Mouse (Mus musculus): ENCODE measurements around the gene Rps6kb1. TPM values are rescaled to one million over a fixed set of nuclear protein-coding genes. Genes with fewer than 3 reads are reported as not detected.

Rps6kb1 gene
- total and polyA plus RNA-seq, 3 experiments, result 39.3 to 73.6 (median 49.4) TPM

GRCm38 (mm10) chr11:86484101-86484868 is 60.3 kb downstream of the Rps6kb1 start, which contains the start of gene Rnft1:
Rnft1 (plus strand) TSS chr11:86484657.
- Histone ChIP-seq H3K9ac (ENCODE audit: control insufficient read depth, low read depth, low read length, poor library complexity, severe bottlenecking) (peak within 1 kb of the TSS; percentile 88), H3K4me3 (ENCODE audit: control insufficient read depth in 1 of 2, insufficient read depth in 1 of 2, low read depth in 2 of 2, low read length in 2 of 2) (peak within 1 kb of the TSS; percentile 86 to 99), H3K79me2 (ENCODE audit: control insufficient read depth, insufficient read depth, low read length, poor library complexity) (peaks cover 14% of the 10 kb centered on the region), H3K9me3 (replicated peaks; ENCODE audit: insufficient read depth, low read length) (no peaks in the 10 kb centered on the region), H3K36me3 (ENCODE audit: control insufficient read depth in 1 of 2, insufficient read depth in 2 of 2, low read length in 2 of 2) (peaks cover 0 to 14% of the 10 kb centered on the region in 2 experiments; a peak in 3 of 4 replicates), H3K27ac (ENCODE audit: control insufficient read depth, low read depth, low read length) (peak within 1 kb of the TSS; percentile 65), H3K27me3 (ENCODE audit: control insufficient read depth in 1 of 2, insufficient read depth in 2 of 2, low read length in 2 of 2) (no peaks in the 10 kb centered on the region), H3K4me1 (ENCODE audit: control insufficient read depth in 1 of 2, insufficient read depth in 2 of 2, low read length in 2 of 2) (peaks cover 0 to 7% of the 10 kb centered on the region in 2 experiments; a peak in 1 of 4 replicates)
- peak; percentile 100 for DNase-seq (ENCODE audit: low read depth, low spot score)
- peak; percentile 63 for TF ChIP-seq USF1 (IDR thresholded peaks at IDR 0.05; ENCODE audit: low read depth, low read length)
- no peak for TF ChIP-seq MAFK (IDR thresholded peaks at IDR 0.05; ENCODE audit: borderline replicate concordance, low read depth, low read length)
- TF ChIP-seq NRF1 (IDR thresholded peaks at IDR 0.05; ENCODE audit: insufficient read depth, low read depth, low read length, poor library complexity, severe bottlenecking), result peak; percentile 58
- TF ChIP-seq GABPA (IDR thresholded peaks at IDR 0.05; ENCODE audit: low read depth, low read length), result no peak
- TF ChIP-seq UBTF (IDR thresholded peaks at IDR 0.05; ENCODE audit: borderline replicate concordance, insufficient read depth, low read depth, low read length), result no peak
- TF ChIP-seq MAZ (IDR thresholded peaks at IDR 0.05; ENCODE audit: low read depth, low read length), result no peak; the same call in 1 of the 2 replicates
- TF ChIP-seq TCF12 (IDR thresholded peaks at IDR 0.05; ENCODE audit: low read depth, low read length), result peak; percentile 35; the same call in 1 of the 2 replicates
- no peak for TF ChIP-seq ZC3H11A (IDR thresholded peaks at IDR 0.05; ENCODE audit: low read depth, low read length)
- peak; percentile 43; the same call in 1 of the 2 replicates for TF ChIP-seq GATA1 (IDR thresholded peaks at IDR 0.05; ENCODE audit: low read depth, low read length)
- no peak for TF ChIP-seq MYB (IDR thresholded peaks at IDR 0.05; ENCODE audit: low read depth, low read length)
- no peak for TF ChIP-seq USF2 (IDR thresholded peaks at IDR 0.05; ENCODE audit: borderline replicate concordance in 1 of 2, insufficient read depth in 1 of 2, low read depth in 1 of 2, low read length in 2 of 2)
- no peak for TF ChIP-seq ETS1 (IDR thresholded peaks at IDR 0.05; ENCODE audit: low read depth, low read length)
- TF ChIP-seq SIN3A (IDR thresholded peaks at IDR 0.05; ENCODE audit: low read length), result peak; percentile 74
- TF ChIP-seq ELF1 (IDR thresholded peaks at IDR 0.05; ENCODE audit: low read depth, low read length), result peak; percentile 22
- TF ChIP-seq ZNF384 (IDR thresholded peaks at IDR 0.05; ENCODE audit: low read depth, low read length), result peak; percentile 7; the same call in 1 of the 2 replicates
- TF ChIP-seq MEF2A (IDR thresholded peaks at IDR 0.05; ENCODE audit: extremely low read depth, insufficient replicate concordance, low read depth, low read length, poor library complexity, severe bottlenecking), result no peak
- TF ChIP-seq CHD2 (IDR thresholded peaks at IDR 0.05; ENCODE audit: low read length), result no peak
- no peak for TF ChIP-seq RCOR1 (IDR thresholded peaks at IDR 0.05; ENCODE audit: low read depth, low read length)
- TF ChIP-seq POLR2AphosphoS2 (IDR thresholded peaks at IDR 0.05; ENCODE audit: low read length), result peak; percentile 94
- no peak; the same call in 1 of the 2 replicates for TF ChIP-seq E2F4 (IDR thresholded peaks at IDR 0.05; ENCODE audit: borderline replicate concordance, low read depth, low read length)
- TF ChIP-seq ZKSCAN1 (IDR thresholded peaks at IDR 0.05; ENCODE audit: low read depth, low read length), result no peak
- TF ChIP-seq POLR2AphosphoS5 (IDR thresholded peaks at IDR 0.05; ENCODE audit: borderline replicate concordance, low read depth, low read length), result no peak
- 0 out of 6 replicates have a peak, but pooled peaks of 1 of the 3 experiments have one; percentile 9 for TF ChIP-seq CTCF (IDR thresholded peaks at IDR 0.05 in 2 of 3, conservative IDR thresholded peaks at IDR 0.05 in 1 of 3; ENCODE audit: control insufficient read depth in 1 of 3, insufficient read depth in 1 of 3, low read depth in 2 of 3, low read length in 3 of 3, poor library complexity in 1 of 3, severe bottlenecking in 1 of 3)
- TF ChIP-seq HCFC1 (IDR thresholded peaks at IDR 0.05; ENCODE audit: low read depth, low read length), result peak; percentile 65
- TF ChIP-seq JUND (IDR thresholded peaks at IDR 0.05; ENCODE audit: low read depth, low read length), result no peak
- peak; percentile 90 for TF ChIP-seq MXI1 (IDR thresholded peaks at IDR 0.05; ENCODE audit: low read depth, low read length)
- TF ChIP-seq POLR2A (IDR thresholded peaks at IDR 0.05; ENCODE audit: control insufficient read depth in 1 of 2, insufficient read depth in 1 of 2, low read depth in 1 of 2, low read length in 2 of 2, poor library complexity in 1 of 2), result peak; percentile 95 to 97
- TF ChIP-seq RAD21 (IDR thresholded peaks at IDR 0.05; ENCODE audit: low read depth, low read length), result no peak
- TF ChIP-seq CHD1 (IDR thresholded peaks at IDR 0.05; ENCODE audit: low read depth, low read length), result peak; percentile 80; the same call in 1 of the 2 replicates
- TF ChIP-seq TAL1 (IDR thresholded peaks at IDR 0.05; ENCODE audit: low read length), result no peak
- TF ChIP-seq ZMIZ1 (IDR thresholded peaks at IDR 0.05; ENCODE audit: low read depth, low read length), result peak; percentile 83; the same call in 1 of the 2 replicates
- TF ChIP-seq MAX (IDR thresholded peaks at IDR 0.05; ENCODE audit: low read length), result peak; percentile 27; the same call in 1 of the 2 replicates
- TF ChIP-seq KAT2A (conservative IDR thresholded peaks at IDR 0.05; ENCODE audit: low read depth, low read length), result no peak
- TF ChIP-seq BHLHE40 (IDR thresholded peaks at IDR 0.05; ENCODE audit: borderline replicate concordance, low read depth, low read length), result no peak
- peak; percentile 78; the same call in 1 of the 2 replicates for TF ChIP-seq MYC (IDR thresholded peaks at IDR 0.05; ENCODE audit: low read depth, low read length)
